Mouse (Mus musculus): ENCODE measurements around the gene Dnttip2.
"Not testable (repeated sequence)": the region's sequence is repeated elsewhere in the genome, so short reads cannot be mapped to it uniquely, and the experiment has no call there.

Dnttip2 gene

GRCm38 (mm10) chr3:122274241-122275024 is at the start of gene Dnttip2:
TSS of gene Dnttip2 (plus strand) at chr3:122274388.
- DNase-seq (ENCODE audit: low read depth in 1 of 2, low spot score in 2 of 2) = peak; percentile 81 to 85

- DNase-seq (ENCODE audit: low read depth in 1 of 2, low spot score in 2 of 2) = not testable (repeated sequence)
These were observed 47.2 kb upstream of the Dnttip2 start for GRCm38 (mm10) chr3:122226972-122227371.

GRCm38 (mm10) chr3:122235772-122236171 is 38.4 kb upstream of the Dnttip2 start:
- no peak for DNase-seq (ENCODE audit: low read depth in 1 of 2, low spot score in 2 of 2)

GRCm38 (mm10) chr3:122242876-122243275 is 31.3 kb upstream of the Dnttip2 start:
- DNase-seq (ENCODE audit: low read depth in 1 of 2, low spot score in 2 of 2) = no peak

GRCm38 (mm10) chr3:122243416-122244167 is 30.6 kb upstream of the Dnttip2 start:
- no peak for DNase-seq (ENCODE audit: low read depth in 1 of 2, low spot score in 2 of 2)

GRCm38 (mm10) chr3:122244759-122245158 is 29.4 kb upstream of the Dnttip2 start:
- no peak for DNase-seq (ENCODE audit: low read depth in 1 of 2, low spot score in 2 of 2)

GRCm38 (mm10) chr3:122245215-122245877 is 28.8 kb upstream of the Dnttip2 start, which contains the start of gene Gclm:
TSS of gene Gclm (plus strand) at chr3:122245557.
- peak; percentile 83 to 88 for DNase-seq (ENCODE audit: low read depth in 1 of 2, low spot score in 2 of 2)

- DNase-seq (ENCODE audit: low read depth in 1 of 2, low spot score in 2 of 2) = peak in 1 of 2 experiments; percentile 18
These were observed 28.3 kb upstream of the Dnttip2 start for GRCm38 (mm10) chr3:122245878-122246332.

- DNase-seq (ENCODE audit: low read depth in 1 of 2, low spot score in 2 of 2) = no peak
These were observed 27.8 kb upstream of the Dnttip2 start for GRCm38 (mm10) chr3:122246406-122246805.

GRCm38 (mm10) chr3:122246986-122247767 is 27.0 kb upstream of the Dnttip2 start:
- no peak for DNase-seq (ENCODE audit: low read depth in 1 of 2, low spot score in 2 of 2)

- DNase-seq (ENCODE audit: low read depth in 1 of 2, low spot score in 2 of 2) = no peak
These were observed 26.5 kb upstream of the Dnttip2 start for GRCm38 (mm10) chr3:122247768-122248100.

GRCm38 (mm10) chr3:122252466-122253253 is 21.5 kb upstream of the Dnttip2 start:
- no peak for DNase-seq (ENCODE audit: low read depth in 1 of 2, low spot score in 2 of 2)

GRCm38 (mm10) chr3:122254050-122254449 is 20.1 kb upstream of the Dnttip2 start:
- not testable (repeated sequence) for DNase-seq (ENCODE audit: low read depth in 1 of 2, low spot score in 2 of 2)

GRCm38 (mm10) chr3:122269986-122270385 is 4.2 kb upstream of the Dnttip2 start:
- no peak for DNase-seq (ENCODE audit: low read depth in 1 of 2, low spot score in 2 of 2)

- DNase-seq (ENCODE audit: low read depth in 1 of 2, low spot score in 2 of 2) = not testable (repeated sequence)
These were observed 1.6 kb upstream of the Dnttip2 start for GRCm38 (mm10) chr3:122272565-122272964.

GRCm38 (mm10) chr3:122273407-122274240 is 564 bp upstream of the Dnttip2 start:
- no peak for DNase-seq (ENCODE audit: low read depth in 1 of 2, low spot score in 2 of 2)

- no peak for DNase-seq (ENCODE audit: low read depth in 1 of 2, low spot score in 2 of 2)
These were observed 923 bp downstream of the Dnttip2 start for GRCm38 (mm10) chr3:122275111-122275510.

GRCm38 (mm10) chr3:122287195-122287594 is 13.0 kb downstream of the Dnttip2 start:
- no peak for DNase-seq (ENCODE audit: low read depth in 1 of 2, low spot score in 2 of 2)

- DNase-seq (ENCODE audit: low read depth in 1 of 2, low spot score in 2 of 2) = no peak
These were observed 14.5 kb downstream of the Dnttip2 start for GRCm38 (mm10) chr3:122288613-122289195.
